Mouse (Mus musculus) left cerebral cortex, adult 2 months (tissue): Measurements from ENCODE around the gene Aldh18a1. TPM values are rescaled to one million over a fixed set of nuclear protein-coding genes. Genes with fewer than 3 reads are reported as not detected.

Experiments used
- DNase-seq, 2 experiments: peaks; one replicate each; pipeline ENCODE4 v3.0.0; 2021 to 2022; ENCODE audit warnings: low spot score in 2 of 2, mixed read lengths in 1 of 2; ENCODE audit errors: extremely low spot score in 1 of 2
- H3K27ac ChIP-seq: fragments of 200-600 bp; 2 replicates; pipeline ENCODE4 v1.8.1; 2022
- H3K4me3 ChIP-seq: fragments of 200-600 bp; 2 replicates; pipeline ENCODE4 v1.8.1; 2022
- CTCF ChIP-seq: fragments of 200-600 bp; IDR thresholded peaks from 2 replicates; pipeline ENCODE4 v1.8.1; 2022; ENCODE audit warnings: antibody characterized with exemption, mild to moderate bottlenecking, moderate library complexity
- intact Hi-C: fragments of 180-260 bp; cut with DNase I; formaldehyde crosslinking; loops from one replicate; pipeline ENCODE4 v1.15.1; 2025
- total RNA-seq, 2 experiments: library from RNA; stranded (reverse); gene quantifications; 2 replicates each; pipeline ENCODE4 v1.2.3; 2021

Gene Aldh18a1
- total RNA-seq, 2 experiments from 2014 or later, result 22.7 to 25.4 TPM

DNA sequence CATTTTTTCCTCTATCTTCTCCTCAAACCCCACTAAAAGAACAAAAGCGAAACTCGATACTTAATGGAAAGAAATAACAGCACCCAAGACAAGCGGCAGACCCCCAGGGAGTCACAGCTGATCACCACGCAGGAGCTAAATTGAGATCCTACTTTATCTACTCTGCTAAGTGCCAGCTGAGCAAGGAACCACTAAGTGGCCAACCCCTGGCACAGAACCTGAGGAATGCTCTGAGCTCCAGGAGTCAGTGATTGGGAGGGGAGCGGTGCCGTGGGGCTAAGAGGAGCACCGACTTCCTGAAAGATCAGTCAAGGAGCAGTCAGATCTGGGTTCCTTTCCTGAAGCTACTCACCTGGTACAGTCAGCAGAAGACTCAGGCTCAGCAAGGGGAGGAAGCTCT, 83.9 kb downstream of the Aldh18a1 start:
- intact Hi-C loops, result no loop called here
- no peak for DNase-seq
- no peak for TF ChIP-seq CTCF
- Histone ChIP-seq H3K4me3 (no peak overlapping the region), H3K27ac (no peak overlapping the region)

Other genes with a start within 250 kb of the Aldh18a1 start
- gene Sorbs1, start 74.7 kb downstream of the Aldh18a1 start, total RNA-seq, result 100 to 1,000 TPM; 160 to 161 TPM
- 10 to 100 TPM; 20.7 to 22.4 TPM for gene Tctn3, start 23.8 kb upstream of the Aldh18a1 start, total RNA-seq
- gene Entpd1, start 23.9 kb upstream of the Aldh18a1 start, total RNA-seq, result 10 to 100 TPM; 14.1 to 18.4 TPM
- under 1 TPM; 0.23 to 0.88 TPM for gene Cc2d2b, start 160.3 kb upstream of the Aldh18a1 start, total RNA-seq
- 1 to 10 TPM; 8.2 to 8.6 TPM for gene Ccnj, start 242.8 kb upstream of the Aldh18a1 start, total RNA-seq